Mouse (Mus musculus) adrenal gland, postnatal 36 days (tissue): ENCODE measurements around the gene Zdhhc4. TPM values are rescaled to one million over a fixed set of nuclear protein-coding genes. Genes with fewer than 3 reads are reported as not detected.
A peak's percentile ranks its signal among the peaks of the same experiment; 100 is the strongest.

Experiments used
- DNase-seq, 2 experiments: peaks; one replicate each; pipeline ENCODE4 v3.0.0; 2021; ENCODE audit warnings: mixed read lengths in 1 of 2
- total RNA-seq, 2 experiments: library from RNA; stranded (reverse); gene quantifications; 2 replicates each; pipeline ENCODE4 v1.2.3; 2021

Zdhhc4 gene
- total RNA-seq, 2 experiments from 2014 or later: 54.7 to 60.4 TPM

DNA sequence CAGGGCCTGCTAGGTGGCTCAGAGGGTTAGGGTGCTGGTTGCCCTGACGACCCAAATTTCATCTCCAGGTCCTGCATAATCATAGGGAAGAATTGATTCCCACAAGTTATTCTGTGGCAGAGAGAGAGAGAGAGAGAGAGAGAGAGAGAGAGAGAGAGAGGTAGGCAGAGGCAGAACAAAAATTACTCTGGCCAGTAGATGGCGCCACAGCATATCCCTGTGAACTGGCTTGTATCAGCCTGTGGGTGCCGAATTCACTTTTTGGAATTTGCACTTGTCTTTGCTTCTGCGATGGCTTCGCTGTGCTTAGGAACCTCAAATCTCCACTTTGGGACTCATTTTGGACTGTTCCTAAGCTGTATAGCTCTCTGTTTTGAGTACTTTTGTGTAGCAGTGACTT is 4.8 kb upstream of the Zdhhc4 start:
- peak; percentile 81 to 83 for DNase-seq

DNA sequence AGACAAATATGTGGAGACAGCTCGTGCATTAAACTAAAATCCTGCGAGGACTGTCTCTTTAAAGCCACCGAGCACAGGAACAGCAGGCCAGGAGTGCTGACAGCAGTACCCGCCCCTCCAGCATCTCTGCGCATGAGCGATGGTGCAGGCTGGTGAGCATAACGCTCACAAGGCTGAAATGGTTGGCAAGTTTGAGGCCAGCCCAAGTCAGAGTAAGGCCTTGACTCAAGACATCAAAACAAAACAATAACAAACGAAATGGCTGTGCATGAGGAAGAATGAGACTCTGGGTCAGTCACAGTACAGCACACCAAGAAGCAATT is 11.8 kb downstream of the Zdhhc4 start:
- DNase-seq: peak; percentile 72 to 74

DNA sequence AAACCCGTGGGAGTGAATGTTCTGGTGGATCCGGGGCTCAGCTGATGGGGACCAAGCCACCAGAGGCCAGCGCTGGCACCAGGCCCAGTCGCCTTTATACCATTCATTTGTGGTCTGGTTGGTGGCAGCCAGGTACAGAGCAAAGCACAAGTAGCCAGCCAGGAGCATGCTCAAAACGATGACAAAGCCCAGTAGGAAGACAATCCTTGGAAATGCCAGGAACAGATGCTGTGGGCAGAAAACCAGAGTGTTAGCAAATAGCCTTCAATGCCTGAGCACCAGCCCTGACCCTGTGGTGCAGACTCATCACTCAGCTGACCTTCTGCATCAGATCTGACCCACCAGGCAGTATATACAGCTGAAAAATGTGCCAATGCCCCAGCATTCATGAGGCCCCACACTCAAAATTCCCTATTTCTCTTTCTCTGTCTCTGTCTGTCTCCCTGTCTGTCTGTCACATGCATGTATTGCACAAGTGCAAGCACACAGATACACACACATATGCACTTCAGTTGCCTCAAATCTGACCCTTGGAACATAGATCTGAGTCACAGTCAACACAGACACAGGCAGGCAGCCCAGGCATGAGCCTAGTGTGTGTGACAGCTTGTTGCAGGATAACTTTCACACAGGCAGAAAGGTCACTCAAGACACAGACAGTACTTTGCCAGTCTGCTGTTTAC is 12.3 kb downstream of the Zdhhc4 start:
- peak; percentile 62 to 70 for DNase-seq

GRCm38 (mm10) chr5:143315514-143315888 is 13.6 kb downstream of the Zdhhc4 start:
- DNase-seq: no peak

- DNase-seq: peak; percentile 93 to 96
These were observed 14.1 kb downstream of the Zdhhc4 start, which contains the start of gene E130309D02Rik for GRCm38 (mm10) chr5:143314730-143315513. E130309D02Rik (minus strand) TSS chr5:143315360.

GRCm38 (mm10) chr5:143314183-143314729 is 14.8 kb downstream of the Zdhhc4 start:
- no peak for DNase-seq

DNA sequence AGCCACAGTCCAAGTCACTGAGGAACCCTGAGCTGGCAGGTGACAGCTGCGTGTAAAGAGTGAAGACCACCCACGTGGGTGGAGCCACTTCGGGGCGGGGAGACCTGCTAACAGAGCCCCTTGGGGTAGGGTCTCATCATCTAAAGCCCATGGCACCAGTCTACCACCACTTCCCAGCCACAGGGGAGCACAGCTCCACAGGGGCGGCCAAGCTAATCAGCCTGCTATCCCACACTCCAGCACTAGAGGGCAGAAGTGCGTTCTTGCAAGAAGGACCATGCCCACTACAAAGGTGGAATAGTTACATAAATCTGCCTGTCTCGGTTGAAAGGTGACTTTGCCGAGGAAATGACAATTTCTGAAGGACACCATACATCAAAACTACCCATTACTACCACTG is 17.2 kb downstream of the Zdhhc4 start:
- peak; percentile 75 to 78 for DNase-seq

DNA sequence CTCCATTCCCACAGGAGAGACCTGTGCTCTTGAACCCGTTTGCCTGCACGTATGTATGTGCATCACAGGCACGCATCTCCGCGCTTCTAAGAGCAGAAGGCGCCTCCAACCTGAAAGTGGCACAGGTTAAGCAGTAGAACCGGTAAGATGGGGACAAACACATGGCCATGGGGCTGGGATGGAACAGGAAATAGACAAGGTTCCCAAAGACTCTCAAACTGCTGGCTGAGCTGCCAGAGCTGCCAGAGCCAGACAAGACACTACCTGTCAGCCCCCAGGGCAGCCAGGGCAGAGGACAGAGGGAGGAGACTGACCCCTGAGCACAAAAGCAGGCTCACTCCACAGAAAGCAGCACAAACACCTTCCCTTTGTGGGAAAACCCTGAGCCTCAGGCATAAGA is 19.1 kb downstream of the Zdhhc4 start:
- DNase-seq: no peak

DNA sequence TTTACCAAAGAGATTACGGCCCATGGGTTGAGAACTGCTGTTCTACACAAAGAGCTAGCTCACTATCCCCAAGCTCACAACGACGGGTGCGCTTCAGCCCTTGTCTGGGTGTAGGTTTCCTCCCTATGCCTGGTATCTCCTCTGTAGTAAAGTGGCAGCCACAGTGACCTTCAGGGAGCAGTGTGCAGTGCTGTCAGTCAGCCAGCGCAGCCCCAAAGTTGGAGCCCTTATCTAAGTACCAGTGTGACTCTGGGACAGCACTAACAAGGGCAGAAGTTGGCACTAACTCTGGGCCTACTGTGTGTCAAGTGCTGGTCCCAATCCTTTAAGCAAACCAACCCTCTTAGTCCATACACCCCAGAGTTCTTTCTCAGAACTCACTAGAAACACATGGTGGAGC is 20.2 kb downstream of the Zdhhc4 start:
- peak in 1 of 2 experiments; percentile 33 for DNase-seq

GRCm38 (mm10) chr5:143304251-143304650 is 24.8 kb downstream of the Zdhhc4 start:
- DNase-seq: no peak

GRCm38 (mm10) chr5:143301296-143301695 is 27.8 kb downstream of the Zdhhc4 start:
- DNase-seq: peak in 1 of 2 experiments; percentile 19

- DNase-seq: peak; percentile 62 to 71
These were observed 29.4 kb downstream of the Zdhhc4 start for GRCm38 (mm10) chr5:143299686-143300085.

DNA sequence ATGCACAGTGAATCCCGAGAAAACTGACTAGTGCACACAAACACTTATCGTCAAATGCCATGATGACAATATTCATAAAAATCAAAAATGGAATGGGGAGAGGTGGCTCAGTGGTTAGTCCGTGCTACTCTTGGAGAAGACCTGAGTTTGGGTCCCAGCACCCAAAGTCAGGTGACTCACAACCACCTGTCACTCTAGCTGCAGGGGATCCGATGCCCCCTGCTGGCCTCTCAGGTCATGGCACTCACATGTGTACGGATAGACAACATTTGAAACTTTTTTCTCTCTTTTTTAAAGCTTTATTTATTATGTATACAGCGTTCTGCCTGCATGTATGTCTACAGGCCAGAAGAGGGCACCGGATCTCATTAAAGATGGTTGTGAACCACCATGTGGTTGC is 30.7 kb downstream of the Zdhhc4 start:
- DNase-seq: no peak

DNA sequence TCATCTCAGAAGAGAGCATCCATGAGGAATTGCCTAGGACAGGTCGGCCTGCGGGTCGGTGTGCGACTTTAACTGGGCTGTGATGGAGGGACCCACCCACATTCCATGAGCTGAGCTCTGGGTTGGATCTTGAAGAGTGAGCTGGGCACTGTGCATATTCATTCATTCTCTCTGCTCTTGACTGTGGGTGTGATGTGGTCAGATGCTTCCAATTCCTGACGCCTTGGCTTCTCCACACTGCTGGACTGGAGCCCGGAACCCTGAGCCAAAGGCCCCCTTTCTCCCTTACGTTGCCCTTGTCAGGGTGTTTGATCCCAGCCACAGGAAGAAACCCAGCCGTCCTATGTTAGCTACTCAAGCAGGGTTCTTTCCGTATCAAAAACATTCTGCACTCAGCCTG is 31.1 kb downstream of the Zdhhc4 start:
- no peak for DNase-seq

DNA sequence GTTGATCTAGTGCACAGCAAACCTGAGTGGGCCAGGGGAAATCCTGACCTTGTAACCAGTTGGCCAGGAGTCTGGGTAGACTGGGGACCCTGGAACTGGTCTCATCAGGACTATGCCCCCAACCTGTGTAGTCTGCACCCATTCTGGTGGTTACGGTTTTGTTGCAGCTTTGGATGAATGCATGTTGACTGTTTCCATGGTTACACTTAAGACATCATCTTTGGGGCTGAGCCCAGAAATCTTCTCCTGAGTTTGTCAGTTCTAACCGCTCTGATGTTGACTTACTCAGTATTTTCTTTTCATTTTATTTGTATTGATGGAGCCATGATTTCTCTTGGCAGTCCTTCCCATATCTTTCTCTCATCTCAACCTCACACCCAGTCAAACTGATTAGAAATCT is 33.7 kb downstream of the Zdhhc4 start:
- DNase-seq: no peak

DNA sequence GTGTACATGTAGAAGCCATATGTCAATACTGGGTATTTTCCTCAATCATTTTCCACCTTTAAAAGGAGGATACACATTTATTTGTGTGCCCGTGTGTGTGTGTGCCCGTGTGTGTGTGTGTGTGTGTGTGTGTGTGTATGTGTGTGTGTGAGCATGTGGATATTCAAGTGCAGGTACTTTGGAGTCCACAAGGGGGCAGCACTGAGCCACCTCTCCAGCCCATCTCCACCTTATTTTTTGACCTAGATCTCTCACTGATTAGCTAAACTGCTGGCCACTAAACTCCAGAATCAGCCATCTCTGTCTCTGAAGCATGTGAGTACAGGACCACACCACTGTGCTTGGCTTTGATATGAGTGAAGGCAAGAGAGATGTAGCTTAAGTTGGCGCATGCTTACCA is 34.2 kb downstream of the Zdhhc4 start:
- no peak for DNase-seq

GRCm38 (mm10) chr5:143293404-143293803 is 35.7 kb downstream of the Zdhhc4 start, which contains the start of gene Zfp853:
Zfp853 (minus strand) TSS chr5:143293623.
- no peak for DNase-seq

DNA sequence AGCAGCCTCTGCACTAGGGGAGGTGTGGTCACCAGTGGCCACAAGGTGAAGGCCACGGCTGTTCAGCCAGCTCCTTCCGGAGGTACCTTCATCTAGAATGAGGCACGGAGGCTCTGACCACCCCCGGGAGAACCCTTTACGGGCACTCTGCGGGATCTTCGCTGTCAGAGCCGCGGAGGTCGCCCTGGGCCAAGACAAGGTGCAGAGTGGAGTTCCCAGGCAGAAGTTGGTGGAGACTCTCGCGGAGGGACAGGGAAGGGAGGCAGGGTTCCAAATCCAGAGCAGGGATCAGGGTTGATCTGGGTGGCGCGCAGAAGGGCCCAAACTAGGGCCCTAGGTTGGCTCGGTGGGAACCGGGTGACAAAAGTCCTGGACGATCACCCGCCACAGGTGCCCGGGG is 36.2 kb downstream of the Zdhhc4 start:
- no peak for DNase-seq

- no peak for DNase-seq
These were observed 39.8 kb downstream of the Zdhhc4 start for GRCm38 (mm10) chr5:143289299-143289698.

GRCm38 (mm10) chr5:143288378-143288911 is 40.6 kb downstream of the Zdhhc4 start:
- DNase-seq: no peak

DNA sequence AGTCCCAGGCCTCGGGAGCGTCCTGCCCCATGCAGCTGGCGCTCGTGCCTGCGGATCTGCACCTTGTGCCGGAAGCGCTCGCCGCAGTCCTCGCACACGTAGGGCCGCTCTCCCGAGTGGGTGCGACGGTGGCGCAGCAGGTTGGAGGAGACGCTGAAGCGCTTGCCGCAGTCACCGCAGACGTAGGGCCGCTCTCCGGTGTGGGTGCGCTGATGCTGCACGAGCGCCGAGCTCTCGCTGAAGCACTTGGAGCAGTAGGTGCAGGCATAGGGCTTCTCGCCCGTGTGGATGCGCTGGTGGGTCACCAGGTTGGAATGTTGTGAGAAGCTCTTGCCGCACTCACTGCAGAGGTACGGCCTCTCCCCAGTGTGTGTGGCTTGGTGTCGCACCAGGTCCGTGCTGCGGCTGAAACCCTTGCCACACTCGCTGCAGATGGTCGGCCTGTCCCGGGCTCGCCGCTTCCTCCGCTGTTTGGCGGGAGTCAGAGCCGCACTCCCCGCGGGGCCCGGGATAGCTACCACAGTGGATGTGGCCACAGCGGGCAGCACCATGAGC is 41.2 kb downstream of the Zdhhc4 start:
- peak; percentile 12 to 13 for DNase-seq

DNA sequence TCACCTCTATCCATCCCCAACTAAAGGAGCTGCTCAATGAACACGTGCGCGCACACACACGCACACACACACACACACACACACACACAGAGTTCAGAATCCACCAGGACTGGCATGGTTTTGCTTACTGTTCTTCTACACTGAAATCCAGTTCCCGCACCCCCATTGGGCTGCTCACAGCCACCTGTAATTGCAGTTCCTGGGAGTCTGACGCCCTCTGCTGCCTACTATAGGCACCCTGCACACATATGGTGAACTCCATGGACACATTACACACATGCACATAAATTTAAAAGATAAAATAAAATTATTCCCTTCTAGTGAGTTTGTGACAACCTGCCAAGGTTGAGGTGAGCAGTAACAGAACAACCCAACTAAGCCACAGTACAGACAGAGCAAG is 44.3 kb downstream of the Zdhhc4 start:
- DNase-seq: peak in 1 of 2 experiments; percentile 37

GRCm38 (mm10) chr5:143279247-143279646 is 49.8 kb downstream of the Zdhhc4 start:
- no peak for DNase-seq
